Mouse (Mus musculus) embryonic facial prominence, embryonic 12.5 days (tissue): Measurements from ENCODE around the gene Gm49373. TPM values are rescaled to one million over a fixed set of nuclear protein-coding genes. Genes with fewer than 3 reads are reported as not detected.
A peak's percentile ranks its signal among the peaks of the same experiment; 100 is the strongest.

ENCODE experiments used
- ATAC-seq: fragments of 200-750 bp; cut with Nextera tagmentation; 2 replicates; pipeline ENCODE4 v1.8.0; 2017; ENCODE audit not compliant: insufficient number of reproducible peaks, insufficient read depth, low FRiP score, low TSS enrichment
- H3K27ac ChIP-seq: fragments of 300-500 bp; sonication (generic); 2 replicates; pipeline ENCODE4 v1.5.1; 2016; ENCODE audit warnings: mild to moderate bottlenecking
- H3K27me3 ChIP-seq: fragments of 300-500 bp; sonication (generic); 2 replicates; pipeline ENCODE4 v1.6.1; 2016; ENCODE audit warnings: mild to moderate bottlenecking, moderate library complexity
- H3K36me3 ChIP-seq: fragments of 300-500 bp; sonication (generic); 2 replicates; pipeline ENCODE4 v1.6.1; 2016; ENCODE audit warnings: mild to moderate bottlenecking
- H3K4me1 ChIP-seq: fragments of 300-500 bp; sonication (generic); 2 replicates; pipeline ENCODE4 v1.6.1; 2016
- H3K4me2 ChIP-seq: fragments of 300-500 bp; sonication (generic); replicated peaks from 2 replicates; pipeline ENCODE4 v1.6.1; 2016; ENCODE audit warnings: mild to moderate bottlenecking, moderate library complexity
- H3K4me3 ChIP-seq: fragments of 300-500 bp; sonication (generic); 2 replicates; pipeline ENCODE4 v1.5.1; 2016; ENCODE audit warnings: mild to moderate bottlenecking
- H3K9ac ChIP-seq: fragments of 300-500 bp; sonication (generic); 2 replicates; pipeline ENCODE4 v1.6.1; 2016; ENCODE audit warnings: mild to moderate bottlenecking, moderate library complexity
- H3K9me3 ChIP-seq: fragments of 300-500 bp; sonication (generic); 2 replicates; pipeline ENCODE4 v1.6.1; 2016; ENCODE audit warnings: mild to moderate bottlenecking, moderate library complexity
- WGBS: fragments of 180-500 bp; shearing (Covaris S2); methylation state at CpG from one replicate; pipeline ENCODE4 v1.1.7; 2016; 5-methylcytosine and 5-hydroxymethylcytosine counted together
- polyA plus RNA-seq: library from polyadenylated mRNA; unstranded; fragments of >200 nt; fragmentation: Nextera tagmentation; extraction: Ambion mirVana; gene quantifications from 2 replicates; pipeline ENCODE4 v1.2.1, GENCODE M21; 2016

The Gm49373 gene
- polyA plus RNA-seq, 1 experiment from 2014 or later = 1.5 TPM

DNA sequence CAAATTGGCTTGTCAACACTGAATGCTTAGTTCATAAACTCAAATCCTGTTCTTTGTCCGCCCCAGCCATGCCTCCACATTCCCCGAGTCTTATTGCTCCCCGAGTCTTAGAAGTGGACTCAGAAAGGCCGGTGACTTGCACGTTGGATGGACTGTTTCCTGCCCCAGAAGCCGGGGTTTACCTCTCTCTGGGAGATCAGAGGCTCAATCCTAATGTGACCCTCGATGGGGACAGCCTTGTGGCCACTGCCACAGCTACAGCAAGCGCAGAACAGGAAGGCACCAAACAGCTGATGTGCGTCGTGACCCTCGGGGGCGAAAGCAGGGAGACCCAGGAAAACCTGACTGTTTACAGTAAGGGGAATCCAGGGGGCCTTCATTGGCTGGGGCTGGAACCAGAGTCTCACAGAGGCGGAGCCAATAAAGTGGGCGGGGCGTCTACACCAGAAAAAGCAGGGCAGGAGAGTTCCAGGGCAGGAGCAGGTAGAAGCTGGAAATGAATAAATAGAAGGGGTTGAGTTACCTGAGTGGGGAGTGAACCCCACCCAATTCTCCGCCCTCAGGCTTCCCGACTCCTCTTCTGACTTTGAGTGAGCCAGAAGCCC is 38.3 kb downstream of the Gm49373 start:
- 3% methylated on average over 17 of the region's 17 CpGs for WGBS
- H3K4me1 ChIP-seq = peaks cover 55% of the 10 kb centered on the region
- H3K27ac ChIP-seq = no peak overlapping the region
- H3K4me3 ChIP-seq = peak overlapping the region; percentile 13; the same call in 1 of the 2 replicates
- H3K9ac ChIP-seq = no peak overlapping the region
- no peak overlapping the region; the same call in 1 of the 2 replicates for H3K4me2 ChIP-seq
- ATAC-seq = no peak
- H3K36me3 ChIP-seq = no peaks in the 10 kb centered on the region
- H3K9me3 ChIP-seq = peaks cover 5% of the 10 kb centered on the region; the same call in 1 of the 2 replicates
- peaks cover 87% of the 10 kb centered on the region for H3K27me3 ChIP-seq

DNA sequence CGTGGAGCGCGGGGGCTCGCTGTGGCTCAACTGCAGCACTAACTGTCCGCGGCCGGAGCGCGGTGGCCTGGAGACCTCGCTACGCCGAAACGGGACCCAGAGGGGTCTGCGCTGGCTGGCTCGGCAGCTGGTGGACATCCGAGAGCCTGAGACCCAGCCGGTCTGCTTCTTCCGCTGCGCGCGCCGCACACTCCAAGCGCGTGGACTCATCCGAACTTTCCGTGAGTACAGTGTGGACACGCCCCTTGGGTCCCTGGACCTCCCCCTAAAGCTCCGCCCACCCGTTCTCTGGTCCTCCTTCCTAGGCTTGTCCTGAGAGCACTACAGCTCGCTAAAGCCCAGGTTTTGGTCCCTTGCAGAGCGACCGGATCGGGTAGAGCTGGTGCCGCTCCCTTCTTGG is 39.8 kb downstream of the Gm49373 start:
- peak overlapping the region; percentile 28; the same call in 1 of the 2 replicates for H3K9ac ChIP-seq
- peaks cover 61% of the 10 kb centered on the region for H3K4me1 ChIP-seq
- peak overlapping the region; percentile 44 for H3K4me3 ChIP-seq
- H3K9me3 ChIP-seq = no peaks in the 10 kb centered on the region
- H3K4me2 ChIP-seq = peak overlapping the region; percentile 92
- no peak overlapping the region for H3K27ac ChIP-seq
- 1% methylated on average over 34 of the region's 34 CpGs for WGBS
- ATAC-seq = peak; percentile 17; the same call in 1 of the 2 replicates
- no peaks in the 10 kb centered on the region for H3K36me3 ChIP-seq
- peaks cover 81% of the 10 kb centered on the region for H3K27me3 ChIP-seq

GRCm38 (mm10) chr9:21032491-21032890 is 40.4 kb downstream of the Gm49373 start:
- no peak overlapping the region for H3K9ac ChIP-seq
- 1% methylated on average over 7 of the region's 7 CpGs for WGBS
- H3K4me3 ChIP-seq = peak overlapping the region; percentile 44
- peaks cover 81% of the 10 kb centered on the region for H3K27me3 ChIP-seq
- no peaks in the 10 kb centered on the region for H3K9me3 ChIP-seq
- H3K4me2 ChIP-seq = peak overlapping the region; percentile 92
- H3K4me1 ChIP-seq = peaks cover 54% of the 10 kb centered on the region
- no peak overlapping the region for H3K27ac ChIP-seq
- H3K36me3 ChIP-seq = no peaks in the 10 kb centered on the region
- ATAC-seq = no peak

GRCm38 (mm10) chr9:21031896-21032351 is 41.0 kb downstream of the Gm49373 start, which contains the start of gene Icam5:
Gene Icam5 (plus strand): TSS chr9:21032073.
- 1% methylated on average over 35 of the region's 35 CpGs for WGBS
- peak within 1 kb of the TSS; percentile 28 for H3K9ac ChIP-seq

DNA sequence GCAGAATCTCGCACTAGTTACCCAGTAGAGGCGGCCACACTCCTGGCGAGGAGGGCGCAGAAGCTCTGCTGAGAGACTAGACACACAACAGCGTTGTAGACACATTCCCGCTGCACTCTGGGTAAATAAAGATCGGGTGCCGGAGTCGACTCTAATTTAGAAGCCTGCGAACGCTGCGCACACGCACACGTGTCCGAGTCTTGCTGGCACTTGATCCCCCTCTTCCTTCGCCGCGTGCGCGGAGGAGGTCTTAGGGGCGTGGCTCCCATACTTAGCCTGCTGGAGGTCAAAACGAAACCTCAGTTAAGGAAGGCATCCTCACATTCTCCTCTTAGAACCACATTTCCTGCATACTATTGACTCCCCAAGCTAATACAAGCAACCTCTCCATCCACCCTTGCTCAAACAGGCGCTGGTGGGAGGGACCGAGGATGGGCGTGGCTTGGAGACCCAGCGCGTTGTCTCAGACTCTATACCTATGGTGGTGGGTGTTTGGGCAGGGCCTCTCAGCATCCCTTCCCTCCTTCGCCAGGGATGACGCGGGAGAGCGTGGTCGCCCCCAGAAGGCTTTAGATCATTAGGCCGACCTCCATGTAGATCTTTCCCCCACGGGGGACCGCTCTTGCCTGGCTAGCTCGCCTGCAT is 41.5 kb downstream of the Gm49373 start:
- H3K4me2 ChIP-seq = peak overlapping the region; percentile 92
- under 1% methylated on average over 36 of the region's 36 CpGs for WGBS
- H3K9me3 ChIP-seq = no peaks in the 10 kb centered on the region
- H3K27ac ChIP-seq = no peak overlapping the region
- ATAC-seq = peak; percentile 38; the same call in 1 of the 2 replicates
- H3K4me1 ChIP-seq = peaks cover 45% of the 10 kb centered on the region
- H3K4me3 ChIP-seq = peak overlapping the region; percentile 44
- H3K27me3 ChIP-seq = peaks cover 76% of the 10 kb centered on the region
- peak overlapping the region; percentile 28; the same call in 1 of the 2 replicates for H3K9ac ChIP-seq
- H3K36me3 ChIP-seq = no peaks in the 10 kb centered on the region

More at GRCm38 (mm10) chr9:21031896-21032351, 41.0 kb downstream of the Gm49373 start, which contains the start of gene Icam5:
- peaks cover 79% of the 10 kb centered on the region for H3K27me3 ChIP-seq
- peak within 1 kb of the TSS; percentile 44 for H3K4me3 ChIP-seq
- H3K9me3 ChIP-seq = no peaks in the 10 kb centered on the region
- no peak within 1 kb of the TSS for H3K27ac ChIP-seq
- H3K4me2 ChIP-seq = peak within 1 kb of the TSS; percentile 92
- ATAC-seq = no peak
- H3K36me3 ChIP-seq = no peaks in the 10 kb centered on the region
- H3K4me1 ChIP-seq = peaks cover 49% of the 10 kb centered on the region

- WGBS = under 1% methylated on average over 13 of the region's 13 CpGs
- H3K27me3 ChIP-seq = peaks cover 71% of the 10 kb centered on the region
- peaks cover 45% of the 10 kb centered on the region for H3K4me1 ChIP-seq
Observed at GRCm38 (mm10) chr9:21030781-21031250, 42.1 kb downstream of the Gm49373 start.

GRCm38 (mm10) chr9:21030055-21030600 is 42.8 kb downstream of the Gm49373 start:
- H3K27me3 ChIP-seq = peaks cover 64% of the 10 kb centered on the region
- H3K36me3 ChIP-seq = no peaks in the 10 kb centered on the region
- no peaks in the 10 kb centered on the region for H3K9me3 ChIP-seq
- H3K4me3 ChIP-seq = peak overlapping the region; percentile 44
- 20% methylated on average over 22 of the region's 22 CpGs for WGBS
- no peak for ATAC-seq
- H3K27ac ChIP-seq = no peak overlapping the region
- peak overlapping the region; percentile 92 for H3K4me2 ChIP-seq
- no peak overlapping the region for H3K9ac ChIP-seq
- peaks cover 45% of the 10 kb centered on the region for H3K4me1 ChIP-seq

More at GRCm38 (mm10) chr9:21030781-21031250, 42.1 kb downstream of the Gm49373 start:
- Histone ChIP-seq H3K4me2 (peak overlapping the region; percentile 92), H3K9me3 (no peaks in the 10 kb centered on the region), H3K4me3 (peak overlapping the region; percentile 44), H3K36me3 (no peaks in the 10 kb centered on the region), H3K27ac (no peak overlapping the region), H3K9ac (no peak overlapping the region)
- ATAC-seq = no peak

DNA sequence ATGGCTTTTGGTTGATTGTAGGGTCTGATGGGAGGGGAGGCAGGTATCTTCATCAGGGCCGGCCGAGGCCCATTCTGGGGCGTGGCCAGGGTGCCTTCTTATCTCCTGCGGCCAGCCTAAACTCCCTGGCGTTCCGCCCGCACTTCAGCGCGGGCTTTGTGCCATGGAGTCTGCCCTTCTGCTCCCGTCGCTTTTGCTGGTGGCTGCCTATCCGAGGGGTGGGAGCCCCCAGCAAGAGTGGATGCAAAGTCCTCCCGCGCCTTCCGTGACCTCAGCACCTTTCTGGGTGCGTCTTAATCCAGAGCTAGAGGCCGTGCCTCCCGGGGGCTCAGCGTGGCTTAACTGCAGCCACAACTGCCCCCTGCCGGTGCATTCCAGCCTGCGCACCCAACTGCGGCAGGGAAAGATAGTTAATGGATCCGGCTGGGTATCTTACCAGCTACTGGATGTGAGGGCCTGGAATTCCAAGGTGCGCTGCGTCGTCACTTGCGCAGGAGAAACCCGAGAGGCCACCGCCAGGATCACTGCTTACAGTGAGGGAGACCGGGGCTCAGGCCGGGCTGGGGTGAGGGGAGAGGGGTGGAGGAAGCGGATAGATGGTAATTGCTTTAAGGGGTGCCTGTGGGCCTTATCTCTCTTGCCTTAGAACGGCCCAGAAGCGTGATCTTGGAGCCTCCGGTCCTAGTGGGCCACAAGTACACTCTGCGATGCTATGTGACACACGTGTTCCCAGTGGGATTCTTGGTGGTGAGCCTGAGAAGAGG is 43.4 kb downstream of the Gm49373 start, which contains the start of gene Icam4:
Icam4 (plus strand) TSS at position 83 of the 764 bp plus-strand sequence.
- H3K4me2 ChIP-seq = peak within 1 kb of the TSS; percentile 92
- peaks cover 42% of the 10 kb centered on the region for H3K4me1 ChIP-seq
- H3K36me3 ChIP-seq = no peaks in the 10 kb centered on the region
- peaks cover 57% of the 10 kb centered on the region for H3K27me3 ChIP-seq
- H3K9me3 ChIP-seq = no peaks in the 10 kb centered on the region
- ATAC-seq = no peak
- peak within 1 kb of the TSS; percentile 31 for H3K4me3 ChIP-seq
- H3K9ac ChIP-seq = peak within 1 kb of the TSS; percentile 43; the same call in 1 of the 2 replicates
- 4% methylated on average over 37 of the region's 37 CpGs for WGBS
- no peak within 1 kb of the TSS for H3K27ac ChIP-seq

- Histone ChIP-seq H3K4me1 (peaks cover 39% of the 10 kb centered on the region), H3K4me2 (no peak overlapping the region), H3K9ac (no peak overlapping the region), H3K36me3 (no peaks in the 10 kb centered on the region), H3K9me3 (no peaks in the 10 kb centered on the region), H3K27me3 (peaks cover 51% of the 10 kb centered on the region), H3K27ac (no peak overlapping the region), H3K4me3 (no peak overlapping the region)
- WGBS = 59% methylated on average over 6 of the region's 6 CpGs
- ATAC-seq = no peak
Observed at GRCm38 (mm10) chr9:21028560-21029110, 44.3 kb downstream of the Gm49373 start.

DNA sequence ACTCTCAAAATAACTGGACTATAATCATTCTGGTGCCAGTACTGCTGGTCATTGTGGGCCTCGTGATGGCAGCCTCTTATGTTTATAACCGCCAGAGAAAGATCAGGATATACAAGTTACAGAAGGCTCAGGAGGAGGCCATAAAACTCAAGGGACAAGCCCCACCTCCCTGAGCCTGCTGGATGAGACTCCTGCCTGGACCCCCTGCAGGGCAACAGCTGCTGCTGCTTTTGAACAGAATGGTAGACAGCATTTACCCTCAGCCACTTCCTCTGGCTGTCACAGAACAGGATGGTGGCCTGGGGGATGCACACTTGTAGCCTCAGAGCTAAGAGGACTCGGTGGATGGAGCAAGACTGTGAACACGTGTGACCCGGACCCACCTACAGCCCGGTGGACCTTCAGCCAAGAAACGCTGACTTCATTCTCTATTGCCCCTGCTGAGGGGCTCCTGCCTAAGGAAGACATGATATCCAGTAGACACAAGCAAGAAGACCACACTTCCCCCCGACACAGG is 45.1 kb downstream of the Gm49373 start:
- H3K9me3 ChIP-seq = no peaks in the 10 kb centered on the region
- H3K4me2 ChIP-seq = no peak overlapping the region
- 58% methylated on average over 8 of the region's 8 CpGs for WGBS
- no peak overlapping the region for H3K27ac ChIP-seq
- no peaks in the 10 kb centered on the region for H3K36me3 ChIP-seq
- peaks cover 43% of the 10 kb centered on the region for H3K27me3 ChIP-seq
- no peak overlapping the region for H3K4me3 ChIP-seq
- peaks cover 33% of the 10 kb centered on the region for H3K4me1 ChIP-seq
- no peak overlapping the region for H3K9ac ChIP-seq
- ATAC-seq = no peak
